Mouse (Mus musculus): ENCODE measurements around the gene Dnajc11.

DNA sequence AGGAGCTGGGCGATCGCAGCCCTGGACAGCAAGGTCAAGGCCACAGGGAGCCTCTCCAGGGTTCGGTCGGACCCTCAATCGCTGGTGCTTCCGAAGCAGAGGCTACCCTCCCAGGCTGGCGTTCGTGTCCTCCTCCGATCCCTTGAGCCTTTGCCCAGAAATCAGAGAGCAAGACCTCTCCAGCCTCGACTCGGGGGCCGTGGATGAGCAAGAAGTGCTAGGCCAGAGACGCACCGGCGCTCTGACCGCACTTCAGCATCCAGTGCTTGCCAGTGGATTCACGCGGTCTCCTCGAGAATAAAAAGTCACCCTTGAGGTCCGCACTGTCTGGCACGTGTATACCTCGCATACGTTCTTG lies 703 bp downstream of the Dnajc11 start:
- TF ChIP-seq CTCF (IDR thresholded peaks at IDR 0.05; ENCODE audit: control insufficient read depth, insufficient read depth, insufficient read length) (no peak), USF1 (IDR thresholded peaks at IDR 0.05; ENCODE audit: low read depth) (no peak), MYOG (IDR thresholded peaks at IDR 0.05; ENCODE audit: control insufficient read depth, extremely low read depth, insufficient read length) (no peak), CEBPB (IDR thresholded peaks at IDR 0.05; ENCODE audit: low read depth) (no peak), MAX (IDR thresholded peaks at IDR 0.05) (no peak), MYOD1 (IDR thresholded peaks at IDR 0.05; ENCODE audit: control insufficient read depth, insufficient read length, low read depth) (no peak)

All from C2C12 (cell line).